Mouse (Mus musculus): ENCODE results near the gene Rhox4f. TPM values are rescaled to one million over a fixed set of nuclear protein-coding genes. Genes with fewer than 3 reads are reported as not detected.
"Not testable (repeated sequence)": the region's sequence is repeated elsewhere in the genome, so short reads cannot be mapped to it uniquely, and the experiment has no call there.

Rhox4f gene
- polyA plus RNA-seq (2016; fragmentation: Nextera tagmentation; extraction: Ambion mirVana), result not detected in 2 replicates

GRCm38 (mm10) chrX:37607604-37608003 is at the start of gene Rhox4f:
Gene Rhox4f, minus strand, starts transcription at chrX:37607704.
- ATAC-seq (ENCODE audit: insufficient number of reproducible peaks, insufficient read depth, low FRiP score, low TSS enrichment, low read depth); H3K36me3 ChIP-seq; H3K4me2 ChIP-seq; H3K4me1 ChIP-seq (replicated peaks); H3K27ac ChIP-seq; H3K27me3 ChIP-seq; H3K9ac ChIP-seq (replicated peaks); H3K9me3 ChIP-seq; H3K4me3 ChIP-seq (replicated peaks): not testable (repeated sequence)
- WGBS, result 94% methylated on average over 18 of the region's 19 CpGs

GRCm38 (mm10) chrX:37651227-37651626 is 43.7 kb upstream of the Rhox4f start, which contains the start of gene Rhox4g:
Gene Rhox4g, minus strand, starts transcription at chrX:37651327.
- not testable (repeated sequence) for H3K27ac ChIP-seq; H3K9ac ChIP-seq (replicated peaks); H3K4me3 ChIP-seq (replicated peaks); H3K9me3 ChIP-seq; H3K36me3 ChIP-seq; ATAC-seq (ENCODE audit: insufficient number of reproducible peaks, insufficient read depth, low FRiP score, low TSS enrichment, low read depth); H3K4me2 ChIP-seq; H3K4me1 ChIP-seq (replicated peaks); H3K27me3 ChIP-seq
- WGBS, result 82% methylated on average over 16 of the region's 20 CpGs

- H3K27me3 ChIP-seq; H3K4me2 ChIP-seq; H3K36me3 ChIP-seq; H3K9ac ChIP-seq (replicated peaks); H3K27ac ChIP-seq; H3K9me3 ChIP-seq; H3K4me1 ChIP-seq (replicated peaks); H3K4me3 ChIP-seq (replicated peaks); ATAC-seq (ENCODE audit: insufficient number of reproducible peaks, insufficient read depth, low FRiP score, low TSS enrichment, low read depth): not testable (repeated sequence)
- WGBS, result 91% methylated on average over 6 of the region's 6 CpGs
Measured at GRCm38 (mm10) chrX:37643370-37643769, 35.9 kb upstream of the Rhox4f start, which contains the start of gene Rhox2g. Gene Rhox2g, minus strand, starts transcription at chrX:37643470.

GRCm38 (mm10) chrX:37628512-37628911 is 21.0 kb upstream of the Rhox4f start, which contains the start of gene Rhox3g:
Gene Rhox3g, minus strand, starts transcription at chrX:37628612.
- H3K4me2 ChIP-seq; H3K27me3 ChIP-seq; H3K27ac ChIP-seq; ATAC-seq (ENCODE audit: insufficient number of reproducible peaks, insufficient read depth, low FRiP score, low TSS enrichment, low read depth); H3K36me3 ChIP-seq; H3K4me1 ChIP-seq (replicated peaks); H3K4me3 ChIP-seq (replicated peaks); H3K9me3 ChIP-seq; H3K9ac ChIP-seq (replicated peaks): not testable (repeated sequence)
- 90% methylated on average over 2 of the region's 2 CpGs for WGBS

GRCm38 (mm10) chrX:37580692-37581091 is 26.8 kb downstream of the Rhox4f start, which contains the start of gene Rhox3f:
Gene Rhox3f, plus strand, starts transcription at chrX:37580992.
- H3K4me3 ChIP-seq (replicated peaks); H3K9ac ChIP-seq (replicated peaks); H3K4me2 ChIP-seq; ATAC-seq (ENCODE audit: insufficient number of reproducible peaks, insufficient read depth, low FRiP score, low TSS enrichment, low read depth); H3K27me3 ChIP-seq; H3K4me1 ChIP-seq (replicated peaks); H3K9me3 ChIP-seq; H3K36me3 ChIP-seq; H3K27ac ChIP-seq: not testable (repeated sequence)

- H3K4me1 ChIP-seq (replicated peaks); H3K9me3 ChIP-seq; H3K36me3 ChIP-seq; ATAC-seq (ENCODE audit: insufficient number of reproducible peaks, insufficient read depth, low FRiP score, low TSS enrichment, low read depth); H3K27me3 ChIP-seq; H3K4me3 ChIP-seq (replicated peaks); H3K9ac ChIP-seq (replicated peaks); H3K4me2 ChIP-seq; H3K27ac ChIP-seq: not testable (repeated sequence)
- 34% methylated on average over 2 of the region's 2 CpGs for WGBS
Measured at GRCm38 (mm10) chrX:37572638-37573037, 34.9 kb downstream of the Rhox4f start.

- not testable (repeated sequence) for H3K9me3 ChIP-seq; H3K9ac ChIP-seq (replicated peaks); H3K4me2 ChIP-seq; H3K36me3 ChIP-seq; H3K4me1 ChIP-seq (replicated peaks); H3K4me3 ChIP-seq (replicated peaks); H3K27ac ChIP-seq; ATAC-seq (ENCODE audit: insufficient number of reproducible peaks, insufficient read depth, low FRiP score, low TSS enrichment, low read depth); H3K27me3 ChIP-seq
- 92% methylated on average over 8 of the region's 8 CpGs for WGBS
Measured at GRCm38 (mm10) chrX:37571105-37571504, 36.4 kb downstream of the Rhox4f start, which contains the start of gene Rhox2f. Gene Rhox2f, plus strand, starts transcription at chrX:37571405.

- H3K4me1 ChIP-seq (replicated peaks); H3K27me3 ChIP-seq; H3K27ac ChIP-seq; H3K36me3 ChIP-seq; ATAC-seq (ENCODE audit: insufficient number of reproducible peaks, insufficient read depth, low FRiP score, low TSS enrichment, low read depth); H3K4me2 ChIP-seq; H3K9me3 ChIP-seq; H3K9ac ChIP-seq (replicated peaks); H3K4me3 ChIP-seq (replicated peaks): not testable (repeated sequence)
- 96% methylated on average over 10 of the region's 18 CpGs for WGBS
Measured at GRCm38 (mm10) chrX:37557112-37557511, 50.4 kb downstream of the Rhox4f start, which contains the start of gene Rhox4e. Gene Rhox4e, plus strand, starts transcription at chrX:37557412.

Other genes with a start within 250 kb of the Rhox4f start
- gene Rhox3a2, start 227.7 kb downstream of the Rhox4f start, polyA plus RNA-seq (2016; fragmentation: Nextera tagmentation; extraction: Ambion mirVana), result not detected in 2 replicates
- gene Rhox4a2, start 216.9 kb downstream of the Rhox4f start, polyA plus RNA-seq (2016; fragmentation: Nextera tagmentation; extraction: Ambion mirVana), result not detected in 2 replicates
- gene Rhox2b, start 195.6 kb downstream of the Rhox4f start, polyA plus RNA-seq (2016; fragmentation: Nextera tagmentation; extraction: Ambion mirVana), result not detected in 2 replicates
- 0.30 TPM in 1 of 2 replicates, not detected in the other for gene Rhox4b, start 175.2 kb downstream of the Rhox4f start, polyA plus RNA-seq (2016; fragmentation: Nextera tagmentation; extraction: Ambion mirVana)
- not detected in 2 replicates for gene Rhox2c, start 154.0 kb downstream of the Rhox4f start, polyA plus RNA-seq (2016; fragmentation: Nextera tagmentation; extraction: Ambion mirVana)
- gene Rhox3c, start 149.1 kb downstream of the Rhox4f start, polyA plus RNA-seq (2016; fragmentation: Nextera tagmentation; extraction: Ambion mirVana), result not detected in 2 replicates
- gene Rhox4c, start 127.4 kb downstream of the Rhox4f start, polyA plus RNA-seq (2016; fragmentation: Nextera tagmentation; extraction: Ambion mirVana), result not detected in 2 replicates
- gene Rhox2d, start 114.3 kb downstream of the Rhox4f start, polyA plus RNA-seq (2016; fragmentation: Nextera tagmentation; extraction: Ambion mirVana), result not detected in 2 replicates
- not detected in 2 replicates for gene Rhox4d, start 93.3 kb downstream of the Rhox4f start, polyA plus RNA-seq (2016; fragmentation: Nextera tagmentation; extraction: Ambion mirVana)
- gene Rhox2e, start 77.3 kb downstream of the Rhox4f start, polyA plus RNA-seq (2016; fragmentation: Nextera tagmentation; extraction: Ambion mirVana), result not detected in 2 replicates
- gene Rhox3e, start 65.7 kb downstream of the Rhox4f start, polyA plus RNA-seq (2016; fragmentation: Nextera tagmentation; extraction: Ambion mirVana), result not detected in 2 replicates
- not detected in 2 replicates for gene Rhox4e, start 50.3 kb downstream of the Rhox4f start, polyA plus RNA-seq (2016; fragmentation: Nextera tagmentation; extraction: Ambion mirVana)
- gene Rhox2f, start 36.3 kb downstream of the Rhox4f start, polyA plus RNA-seq (2016; fragmentation: Nextera tagmentation; extraction: Ambion mirVana), result not detected in 2 replicates
- gene Rhox3f, start 26.7 kb downstream of the Rhox4f start, polyA plus RNA-seq (2016; fragmentation: Nextera tagmentation; extraction: Ambion mirVana), result not detected in 2 replicates
- gene Rhox3g, start 20.9 kb upstream of the Rhox4f start, polyA plus RNA-seq (2016; fragmentation: Nextera tagmentation; extraction: Ambion mirVana), result not detected in 2 replicates
- not detected in 2 replicates for gene Rhox2g, start 35.8 kb upstream of the Rhox4f start, polyA plus RNA-seq (2016; fragmentation: Nextera tagmentation; extraction: Ambion mirVana)
- gene Rhox4g, start 43.6 kb upstream of the Rhox4f start, polyA plus RNA-seq (2016; fragmentation: Nextera tagmentation; extraction: Ambion mirVana), result not detected in 2 replicates
- not detected in 2 replicates for gene Rhox3h, start 61.1 kb upstream of the Rhox4f start, polyA plus RNA-seq (2016; fragmentation: Nextera tagmentation; extraction: Ambion mirVana)
- gene Rhox2h, start 65.6 kb upstream of the Rhox4f start, polyA plus RNA-seq (2016; fragmentation: Nextera tagmentation; extraction: Ambion mirVana), result not detected in 2 replicates
- gene Rhox5, start 197.1 kb upstream of the Rhox4f start, polyA plus RNA-seq (2016; fragmentation: Nextera tagmentation; extraction: Ambion mirVana), result 0.58 and 0.90 TPM in 2 replicates
- gene Rhox6, start 219.2 kb upstream of the Rhox4f start, polyA plus RNA-seq (2016; fragmentation: Nextera tagmentation; extraction: Ambion mirVana), result not detected in 2 replicates
- not detected in 2 replicates for gene Rhox7a, start 224.0 kb upstream of the Rhox4f start, polyA plus RNA-seq (2016; fragmentation: Nextera tagmentation; extraction: Ambion mirVana)